16 mouse cellular contexts compared by ENCODE assay signal in the genomic region with DNA sequence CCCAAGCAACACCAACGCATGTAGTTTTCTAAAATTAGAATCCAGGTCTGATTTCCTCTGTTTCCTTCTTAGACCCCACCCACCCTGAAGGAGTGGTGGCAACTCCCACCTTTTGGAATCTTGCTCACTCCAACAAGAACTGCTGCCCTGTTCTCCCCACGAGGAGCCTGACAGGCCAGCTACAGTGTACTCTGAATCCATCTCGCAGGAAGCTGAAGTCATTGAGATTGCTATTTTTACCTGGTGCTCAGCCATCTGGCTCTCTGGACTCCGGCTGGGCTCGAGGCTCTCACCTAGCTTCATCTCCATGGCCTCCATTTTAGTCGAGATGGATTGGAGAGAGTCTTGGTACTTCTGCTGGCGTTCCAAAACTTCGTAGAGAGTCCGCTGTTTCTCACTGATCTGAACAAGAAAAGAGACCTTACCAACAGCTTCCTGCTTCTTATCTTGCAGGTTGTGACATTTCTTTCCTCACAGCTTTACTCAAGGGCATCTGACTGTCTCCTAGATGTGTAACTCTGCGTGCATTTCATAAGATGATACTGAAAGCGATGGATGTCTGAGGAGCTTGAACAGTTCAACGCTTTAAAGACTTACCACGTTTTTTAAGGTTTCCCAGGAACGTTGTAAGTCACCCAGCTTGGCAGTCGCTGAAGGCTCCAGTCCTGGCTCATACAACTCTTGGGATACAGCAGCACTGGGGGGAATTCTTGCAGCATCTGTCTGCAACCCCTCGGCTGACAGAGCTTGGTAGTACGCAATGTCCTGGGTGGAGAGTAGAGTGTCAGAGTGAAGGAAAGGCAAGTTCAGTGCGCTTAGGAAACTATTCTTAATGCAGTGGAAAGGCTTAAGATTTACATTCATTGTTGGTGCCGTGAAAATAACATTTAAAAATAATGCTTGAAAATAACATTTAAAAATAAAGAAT.
DNase-seq lines count a peak whose midpoint lies in the region; ATAC-seq and TF ChIP-seq lines count a peak whose summit lies in the region.
"Had no signal": no experiment of that assay in that cellular context is flagged by ENCODE, and none has a peak within 500 bp of the region (broad histone marks: within the 10 kb centered on the region; RNA-seq: fewer than 3 reads in every experiment).

No protein-coding gene starts in this region.

- TF ChIP-seq POLR2A in cerebellum, adult 2 months (IDR thresholded peaks at IDR 0.05; ENCODE audit: borderline replicate concordance, insufficient read depth, low read length), result no peak

- no peak for DNase-seq in liver, embryonic 11.5 days (ENCODE audit: low spot score)
- DNase-seq in cerebellum, adult 2 months, result peak; percentile 76 to 91
- DNase-seq in heart, embryonic 10.5 days (ENCODE audit: low spot score), result peak; percentile 74
- no peak for DNase-seq in layer of hippocampus, adult 2 months (ENCODE audit: low spot score in 2 of 2)
- DNase-seq: embryo, embryonic 11 days; forebrain, postnatal 0 days; gastrocnemius, postnatal 25 days; kidney, adult 2 months; kidney, postnatal 36 days; lung, embryonic 14.5 days had no signal

- no peak for TF ChIP-seq CTCF in cerebellum, adult 2 months (IDR thresholded peaks at IDR 0.05; ENCODE audit: borderline replicate concordance, insufficient read depth, low read depth, low read length)
- no peak for TF ChIP-seq CTCF in layer of hippocampus, adult 2 months (conservative IDR thresholded peaks at IDR 0.05)

- peaks cover 35% of the 10 kb centered on the region for H3K36me3 ChIP-seq in liver, embryonic 15.5 days (replicated peaks)
- no peaks in the 10 kb centered on the region for H3K36me3 ChIP-seq in liver, embryonic 11.5 days (ENCODE audit: control insufficient read depth, insufficient read depth, low read length)
- peaks cover 32% of the 10 kb centered on the region for H3K36me3 ChIP-seq in heart, embryonic 10.5 days
- no peaks in the 10 kb centered on the region for H3K36me3 ChIP-seq in forebrain, embryonic 16.5 days (ENCODE audit: control insufficient read depth, insufficient read depth)

- H3K4me1 ChIP-seq in liver, embryonic 15.5 days (replicated peaks), result no peaks in the 10 kb centered on the region
- H3K4me1 ChIP-seq in liver, embryonic 11.5 days (replicated peaks; ENCODE audit: control insufficient read depth, insufficient read depth, low read length), result no peaks in the 10 kb centered on the region
- peaks cover 27% of the 10 kb centered on the region for H3K4me1 ChIP-seq in cerebellum, adult 2 months (ENCODE audit: control insufficient read depth, insufficient read depth, low read length)
- peaks cover 9% of the 10 kb centered on the region; the same call in 1 of the 2 replicates for H3K4me1 ChIP-seq in heart, embryonic 10.5 days
- H3K4me1 ChIP-seq in forebrain, embryonic 16.5 days (replicated peaks; ENCODE audit: control insufficient read depth, insufficient read depth, low read length), result no peaks in the 10 kb centered on the region
- H3K4me1 ChIP-seq: hindbrain, embryonic 15.5 days; neural tube, embryonic 15.5 days had no signal

- H3K27me3 ChIP-seq in liver, embryonic 15.5 days, result no peaks in the 10 kb centered on the region
- no peaks in the 10 kb centered on the region for H3K27me3 ChIP-seq in liver, embryonic 11.5 days (replicated peaks; ENCODE audit: control insufficient read depth, insufficient read depth, low read length)
- H3K27me3 ChIP-seq in cerebellum, adult 2 months (ENCODE audit: control insufficient read depth, insufficient read depth, low read length), result no peaks in the 10 kb centered on the region
- H3K27me3 ChIP-seq in heart, embryonic 10.5 days (ENCODE audit: insufficient read depth, poor library complexity, severe bottlenecking), result no peaks in the 10 kb centered on the region
- no peaks in the 10 kb centered on the region for H3K27me3 ChIP-seq in forebrain, embryonic 16.5 days (replicated peaks; ENCODE audit: control insufficient read depth, insufficient read depth, low read length)
- H3K27me3 ChIP-seq: hindbrain, embryonic 15.5 days; neural tube, embryonic 15.5 days had no signal

- peak overlapping the region; percentile 7; the same call in 1 of the 2 replicates for H3K4me3 ChIP-seq in liver, embryonic 15.5 days (replicated peaks)
- no peak overlapping the region for H3K4me3 ChIP-seq in liver, embryonic 11.5 days (ENCODE audit: low read depth, low read length)
- no peak overlapping the region for H3K4me3 ChIP-seq in cerebellum, adult 2 months (replicated peaks; ENCODE audit: insufficient read depth, low read depth, low read length)
- H3K4me3 ChIP-seq in heart, embryonic 10.5 days, result no peak overlapping the region; the same call in 1 of the 2 replicates
- H3K4me3 ChIP-seq in forebrain, embryonic 16.5 days (replicated peaks; ENCODE audit: low read length), result no peak overlapping the region
- no peak overlapping the region for H3K4me3 ChIP-seq in layer of hippocampus, adult 2 months
- H3K4me3 ChIP-seq: hindbrain, embryonic 15.5 days; neural tube, embryonic 15.5 days had no signal

- H3K9ac ChIP-seq in liver, embryonic 15.5 days, result no peak overlapping the region
- H3K9ac ChIP-seq in liver, embryonic 11.5 days (ENCODE audit: low read depth, low read length), result no peak overlapping the region
- no peak overlapping the region for H3K9ac ChIP-seq in forebrain, embryonic 16.5 days (replicated peaks; ENCODE audit: low read depth, low read length)
- H3K9ac ChIP-seq: forebrain, postnatal 0 days; hindbrain, embryonic 15.5 days; lung, embryonic 14.5 days; neural tube, embryonic 15.5 days had no signal

- no peak for ATAC-seq in liver, embryonic 15.5 days (ENCODE audit: insufficient read depth)
- ATAC-seq in liver, embryonic 11.5 days (replicated peaks; ENCODE audit: low FRiP score), result no peak
- ATAC-seq in megakaryocyte progenitor cell, adult 5-6 weeks (replicated peaks; ENCODE audit: poor library complexity), result peak; percentile 65
- no peak for ATAC-seq in forebrain, embryonic 16.5 days
- ATAC-seq: CD4-positive, CD25-positive, alpha-beta regulatory T cell, adult 4 months; forebrain, postnatal 0 days had no signal

- H3K27ac ChIP-seq in liver, embryonic 15.5 days (replicated peaks), result no peak overlapping the region
- no peak overlapping the region for H3K27ac ChIP-seq in liver, embryonic 11.5 days (ENCODE audit: low read depth, low read length)
- H3K27ac ChIP-seq in cerebellum, adult 2 months (ENCODE audit: insufficient read depth, low read length), result peak overlapping the region; percentile 90
- peak overlapping the region; percentile 66; the same call in 1 of the 2 replicates for H3K27ac ChIP-seq in heart, embryonic 10.5 days
- no peak overlapping the region for H3K27ac ChIP-seq in forebrain, embryonic 16.5 days (ENCODE audit: low read length)
- H3K27ac ChIP-seq in layer of hippocampus, adult 2 months, result no peak overlapping the region
- H3K27ac ChIP-seq: hindbrain, embryonic 15.5 days; neural tube, embryonic 15.5 days had no signal

- H3K9me3 ChIP-seq in liver, embryonic 15.5 days (replicated peaks), result no peaks in the 10 kb centered on the region
- H3K9me3 ChIP-seq in liver, embryonic 11.5 days (ENCODE audit: control insufficient read depth, low read length), result no peaks in the 10 kb centered on the region
- no peaks in the 10 kb centered on the region for H3K9me3 ChIP-seq in heart, embryonic 10.5 days
- H3K9me3 ChIP-seq in forebrain, embryonic 16.5 days (ENCODE audit: control insufficient read depth, low read length), result no peaks in the 10 kb centered on the region
- H3K9me3 ChIP-seq: hindbrain, embryonic 15.5 days; neural tube, embryonic 15.5 days had no signal

- no peak overlapping the region for H3K4me2 ChIP-seq in liver, embryonic 15.5 days
- H3K4me2 ChIP-seq in liver, embryonic 11.5 days, result no peak overlapping the region
- H3K4me2 ChIP-seq in forebrain, embryonic 16.5 days (ENCODE audit: low read length), result no peak overlapping the region
- H3K4me2 ChIP-seq: hindbrain, embryonic 15.5 days; lung, embryonic 14.5 days; neural tube, embryonic 15.5 days had no signal

- 58% methylated on average over 19 of the region's 19 CpGs for WGBS in liver, embryonic 15.5 days (ENCODE audit: insufficient replicate concordance)
- 67% methylated on average over 19 of the region's 19 CpGs for WGBS in liver, embryonic 11.5 days
- 42% methylated on average over 19 of the region's 19 CpGs for WGBS in cerebellum, adult 2 months
- WGBS in heart, embryonic 10.5 days, result 52% methylated on average over 19 of the region's 19 CpGs
- WGBS in forebrain, embryonic 16.5 days, result 86% methylated on average over 19 of the region's 19 CpGs

Comparison
In these comparisons a context has a peak if more than half of its experiments do, and no peak if none do; other contexts are left out.
1. H3K27ac ChIP-seq: peak in cerebellum, adult 2 months (single experiment) and heart, embryonic 10.5 days (single experiment); none in liver, embryonic 15.5 days (single experiment), liver, embryonic 11.5 days (single experiment), forebrain, embryonic 16.5 days (single experiment) and layer of hippocampus, adult 2 months (single experiment).
2. DNase-seq: peak in cerebellum, adult 2 months (2 of 2) and heart, embryonic 10.5 days (single experiment); none in liver, embryonic 11.5 days (single experiment) and layer of hippocampus, adult 2 months (0 of 2).